ENCODE assay signal across 8 mouse cellular contexts in genomic region chr4:152283186-152283950, GRCm38 (mm10). TPM values are rescaled to one million over a fixed set of nuclear protein-coding genes. Genes with fewer than 3 reads are reported as not detected.
A peak's percentile ranks its signal among the peaks of the same experiment; 100 is the strongest.
DNase-seq lines count a peak whose midpoint lies in the region; ATAC-seq and TF ChIP-seq lines count a peak whose summit lies in the region.

No protein-coding gene starts in this region.

- WGBS in hindbrain, embryonic 10.5 days = 5% methylated on average over 70 of the region's 70 CpGs
- WGBS in lung, embryonic 14.5 days = 4% methylated on average over 68 of the region's 70 CpGs
- WGBS in olfactory bulb, adult 2 months = 10% methylated on average over 70 of the region's 70 CpGs

- H3K36me3 ChIP-seq in ES-Bruce4 (ENCODE audit: control insufficient read depth, insufficient read depth, low read length, poor library complexity, severe bottlenecking) = no peaks in the 10 kb centered on the region
- peaks cover 21% of the 10 kb centered on the region for H3K36me3 ChIP-seq in hindbrain, embryonic 10.5 days
- peaks cover 14% of the 10 kb centered on the region; the same call in 1 of the 2 replicates for H3K36me3 ChIP-seq in lung, embryonic 14.5 days (ENCODE audit: insufficient read depth)

- H3K4me3 ChIP-seq in ES-Bruce4 (ENCODE audit: low read depth, low read length) = peak overlapping the region; percentile 52
- H3K4me3 ChIP-seq in hindbrain, embryonic 10.5 days = peak overlapping the region; percentile 46
- H3K4me3 ChIP-seq in lung, embryonic 14.5 days (ENCODE audit: low read depth, low read length) = peak overlapping the region; percentile 27
- peak overlapping the region; percentile 30 for H3K4me3 ChIP-seq in olfactory bulb, adult 2 months (ENCODE audit: insufficient read depth, low read depth, low read length)

- H3K4me2 ChIP-seq in lung, embryonic 14.5 days = peak overlapping the region; percentile 58

- no peak for TF ChIP-seq POLR2A in ES-Bruce4 (IDR thresholded peaks at IDR 0.05; ENCODE audit: insufficient read depth, low read length)
- TF ChIP-seq POLR2A in olfactory bulb, adult 2 months (IDR thresholded peaks at IDR 0.05; ENCODE audit: insufficient read depth, low read depth, low read length) = no peak

- peak; percentile 47 for ATAC-seq in frontal cortex, adult (ENCODE audit: low TSS enrichment)
- ATAC-seq in lung, embryonic 14.5 days (ENCODE audit: insufficient read depth) = peak; percentile 88

- peaks cover 3% of the 10 kb centered on the region for H3K4me1 ChIP-seq in ES-Bruce4 (ENCODE audit: control insufficient read depth, insufficient read depth, low read length)
- H3K4me1 ChIP-seq in hindbrain, embryonic 10.5 days (replicated peaks) = peaks cover 55% of the 10 kb centered on the region
- no peaks in the 10 kb centered on the region for H3K4me1 ChIP-seq in lung, embryonic 14.5 days (ENCODE audit: insufficient read depth)
- peaks cover 47% of the 10 kb centered on the region for H3K4me1 ChIP-seq in olfactory bulb, adult 2 months (ENCODE audit: control insufficient read depth, insufficient read depth, low read length)

- TF ChIP-seq EP300 in ES-Bruce4 (IDR thresholded peaks at IDR 0.05; ENCODE audit: insufficient read depth, low read depth, low read length) = 0 out of 2 replicates have a peak, but pooled peaks have one; percentile 12

- peak overlapping the region; percentile 7; the same call in 1 of the 2 replicates for H3K9ac ChIP-seq in ES-Bruce4 (ENCODE audit: low read depth, poor library complexity, severe bottlenecking)
- H3K9ac ChIP-seq in lung, embryonic 14.5 days = peak overlapping the region; percentile 16; the same call in 1 of the 2 replicates

- H3K27ac ChIP-seq in ES-Bruce4 (ENCODE audit: insufficient read depth, low read length) = no peak overlapping the region
- peak overlapping the region; percentile 20; the same call in 1 of the 2 replicates for H3K27ac ChIP-seq in hindbrain, embryonic 10.5 days
- no peak overlapping the region for H3K27ac ChIP-seq in lung, embryonic 14.5 days (ENCODE audit: low read depth)
- no peak overlapping the region for H3K27ac ChIP-seq in olfactory bulb, adult 2 months (ENCODE audit: insufficient read depth, low read depth, low read length)

- peak; percentile 77 for TF ChIP-seq CTCF in ES-Bruce4 (IDR thresholded peaks at IDR 0.05; ENCODE audit: low read depth, low read length)
- peak; percentile 68 for TF ChIP-seq CTCF in lung, embryonic 14.5 days (IDR thresholded peaks at IDR 0.05; ENCODE audit: low read depth)
- peak; percentile 84 for TF ChIP-seq CTCF in olfactory bulb, adult 2 months (IDR thresholded peaks at IDR 0.05; ENCODE audit: insufficient read depth, low read depth, low read length)

- DNase-seq in cerebellum, adult 8-10 months = peak; percentile 86
- peak; percentile 87 for DNase-seq in hindbrain, embryonic 10.5 days (ENCODE audit: low spot score)
- peak; percentile 56 for DNase-seq in layer of hippocampus, adult 9-10 months (ENCODE audit: low spot score)
- DNase-seq in lung, embryonic 14.5 days = peak; percentile 93
- peak; percentile 63 to 64 for DNase-seq in thymus, adult 18-20 months

- H3K27me3 ChIP-seq in ES-Bruce4 (ENCODE audit: control insufficient read depth, insufficient read depth, low read length, poor library complexity, severe bottlenecking) = 0 out of 2 replicates have a peak, but pooled peaks cover 2% of the 10 kb centered on the region
- H3K27me3 ChIP-seq in hindbrain, embryonic 10.5 days (ENCODE audit: insufficient read depth, poor library complexity, severe bottlenecking) = peaks cover 100% of the 10 kb centered on the region
- H3K27me3 ChIP-seq in lung, embryonic 14.5 days (ENCODE audit: insufficient read depth, low read length) = peaks cover 80% of the 10 kb centered on the region

- no peaks in the 10 kb centered on the region for H3K9me3 ChIP-seq in ES-Bruce4 (replicated peaks; ENCODE audit: control insufficient read depth, insufficient read depth, low read length, poor library complexity, severe bottlenecking)
- no peaks in the 10 kb centered on the region for H3K9me3 ChIP-seq in hindbrain, embryonic 10.5 days
- no peaks in the 10 kb centered on the region for H3K9me3 ChIP-seq in lung, embryonic 14.5 days (ENCODE audit: low read depth, low read length)

RNA-seq across cellular contexts. Expression of gene Hes3, which starts 8.1 kb away (rescaled TPM):
- not detected in 2 replicates for polyA plus RNA-seq in ES-Bruce4 (2011; ENCODE audit: insufficient read depth, insufficient read length, low read depth, missing spikeins)
- 9.2 and 17.3 TPM in 2 replicates for polyA plus RNA-seq in hindbrain, embryonic 10.5 days (2016; fragmentation: Nextera tagmentation; extraction: Ambion mirVana)
- not detected in 2 replicates for polyA plus RNA-seq in lung, embryonic 14.5 days (2014; fragmentation: Nextera tagmentation; extraction: Ambion mirVana)
- not detected in 2 replicates for polyA plus RNA-seq in olfactory bulb, adult 2 months (2012; ENCODE audit: insufficient read depth, insufficient read length, low replicate concordance, missing spikeins)

RNA-seq across cellular contexts. Expression of gene Gpr153, which starts 9.3 kb away (rescaled TPM):
- polyA plus RNA-seq in ES-Bruce4 (2011; ENCODE audit: insufficient read depth, insufficient read length, low read depth, missing spikeins) = 7.2 and 7.9 TPM in 2 replicates
- polyA plus RNA-seq in hindbrain, embryonic 10.5 days (2016; fragmentation: Nextera tagmentation; extraction: Ambion mirVana) = 7.0 and 7.9 TPM in 2 replicates
- 19.5 and 20.0 TPM in 2 replicates for polyA plus RNA-seq in lung, embryonic 14.5 days (2014; fragmentation: Nextera tagmentation; extraction: Ambion mirVana)
- not detected in 2 replicates for polyA plus RNA-seq in olfactory bulb, adult 2 months (2012; ENCODE audit: insufficient read depth, insufficient read length, low replicate concordance, missing spikeins)

RNA-seq across cellular contexts. Expression of gene Icmt, which starts 13.7 kb away (rescaled TPM):
- 21.4 and 22.8 TPM in 2 replicates for polyA plus RNA-seq in ES-Bruce4 (2011; ENCODE audit: insufficient read depth, insufficient read length, low read depth, missing spikeins)
- polyA plus RNA-seq in hindbrain, embryonic 10.5 days (2016; fragmentation: Nextera tagmentation; extraction: Ambion mirVana) = 22.3 and 29.1 TPM in 2 replicates
- 31.2 and 31.8 TPM in 2 replicates for polyA plus RNA-seq in lung, embryonic 14.5 days (2014; fragmentation: Nextera tagmentation; extraction: Ambion mirVana)
- polyA plus RNA-seq in olfactory bulb, adult 2 months (2012; ENCODE audit: insufficient read depth, insufficient read length, low replicate concordance, missing spikeins) = not detected in 2 replicates

RNA-seq across cellular contexts. Expression of gene Rnf207, which starts 35.4 kb away (rescaled TPM):
- polyA plus RNA-seq in ES-Bruce4 (2011; ENCODE audit: insufficient read depth, insufficient read length, low read depth, missing spikeins) = 3.2 and 4.2 TPM in 2 replicates
- polyA plus RNA-seq in hindbrain, embryonic 10.5 days (2016; fragmentation: Nextera tagmentation; extraction: Ambion mirVana) = 3.0 and 3.3 TPM in 2 replicates
- polyA plus RNA-seq in lung, embryonic 14.5 days (2014; fragmentation: Nextera tagmentation; extraction: Ambion mirVana) = 0.36 and 0.65 TPM in 2 replicates
- not detected in 2 replicates for polyA plus RNA-seq in olfactory bulb, adult 2 months (2012; ENCODE audit: insufficient read depth, insufficient read length, low replicate concordance, missing spikeins)

RNA-seq across cellular contexts. Expression of gene Rpl22, which starts 42.2 kb away (rescaled TPM):
- polyA plus RNA-seq in ES-Bruce4 (2011; ENCODE audit: insufficient read depth, insufficient read length, low read depth, missing spikeins) = 1,917 and 1,978 TPM in 2 replicates
- 276 and 327 TPM in 2 replicates for polyA plus RNA-seq in hindbrain, embryonic 10.5 days (2016; fragmentation: Nextera tagmentation; extraction: Ambion mirVana)
- 428 and 464 TPM in 2 replicates for polyA plus RNA-seq in lung, embryonic 14.5 days (2014; fragmentation: Nextera tagmentation; extraction: Ambion mirVana)
- not detected in 2 replicates for polyA plus RNA-seq in olfactory bulb, adult 2 months (2012; ENCODE audit: insufficient read depth, insufficient read length, low replicate concordance, missing spikeins)
